25 mouse cellular contexts compared by ENCODE assay signal in genomic region chr3:84272293-84273015, GRCm38 (mm10). TPM values are rescaled to one million over a fixed set of nuclear protein-coding genes. Genes with fewer than 3 reads are reported as not detected.
DNase-seq lines count a peak whose midpoint lies in the region; ATAC-seq lines count a peak whose summit lies in the region.
"Had no signal": no experiment of that assay in that cellular context is flagged by ENCODE, and none has a peak within 500 bp of the region (broad histone marks: within the 10 kb centered on the region; RNA-seq: fewer than 3 reads in every experiment).

No protein-coding gene starts in this region.

- no peak overlapping the region for H3K4me3 ChIP-seq in hindbrain, embryonic 10.5 days
- H3K4me3 ChIP-seq in hindbrain, embryonic 12.5 days = no peak overlapping the region
- H3K4me3 ChIP-seq in kidney, embryonic 16.5 days (ENCODE audit: low read length) = no peak overlapping the region
- H3K4me3 ChIP-seq in liver, embryonic 16.5 days (ENCODE audit: low read depth, low read length) = no peak overlapping the region
- H3K4me3 ChIP-seq: forebrain, embryonic 13.5 days; layer of hippocampus, adult 2 months; left cerebral cortex, adult 2 months; limb, embryonic 12.5 days; liver, embryonic 15.5 days; lung, embryonic 15.5 days; midbrain, embryonic 12.5 days; myocyte; neural tube, embryonic 12.5 days had no signal

- no peak overlapping the region for H3K4me2 ChIP-seq in hindbrain, embryonic 12.5 days (replicated peaks)
- H3K4me2 ChIP-seq in kidney, embryonic 16.5 days (replicated peaks; ENCODE audit: low read depth, low read length) = no peak overlapping the region
- H3K4me2 ChIP-seq in liver, embryonic 16.5 days (ENCODE audit: low read depth, low read length) = peak overlapping the region; percentile 10; the same call in 1 of the 2 replicates
- H3K4me2 ChIP-seq: forebrain, embryonic 13.5 days; limb, embryonic 12.5 days; liver, embryonic 15.5 days; lung, embryonic 15.5 days; midbrain, embryonic 12.5 days had no signal

- peaks cover 60% of the 10 kb centered on the region for H3K4me1 ChIP-seq in hindbrain, embryonic 10.5 days (replicated peaks)
- peaks cover 35% of the 10 kb centered on the region for H3K4me1 ChIP-seq in hindbrain, embryonic 12.5 days
- peaks cover 37% of the 10 kb centered on the region for H3K4me1 ChIP-seq in kidney, embryonic 16.5 days (ENCODE audit: insufficient read depth, low read length)
- H3K4me1 ChIP-seq in liver, embryonic 16.5 days (ENCODE audit: control insufficient read depth, low read depth, low read length) = peaks cover 28% of the 10 kb centered on the region

- 0 out of 2 replicates have a peak, but pooled peaks cover 5% of the 10 kb centered on the region for H3K36me3 ChIP-seq in hindbrain, embryonic 10.5 days
- H3K36me3 ChIP-seq in hindbrain, embryonic 12.5 days = no peaks in the 10 kb centered on the region
- H3K36me3 ChIP-seq in kidney, embryonic 16.5 days (ENCODE audit: insufficient read depth, low read length) = no peaks in the 10 kb centered on the region
- H3K36me3 ChIP-seq in liver, embryonic 16.5 days (ENCODE audit: control insufficient read depth, insufficient read depth) = no peaks in the 10 kb centered on the region
- H3K36me3 ChIP-seq: limb, embryonic 12.5 days; liver, embryonic 15.5 days; lung, embryonic 15.5 days had no signal

- no peaks in the 10 kb centered on the region for H3K9me3 ChIP-seq in hindbrain, embryonic 10.5 days
- H3K9me3 ChIP-seq in hindbrain, embryonic 12.5 days (replicated peaks) = no peaks in the 10 kb centered on the region
- H3K9me3 ChIP-seq in kidney, embryonic 16.5 days (ENCODE audit: low read length) = no peaks in the 10 kb centered on the region
- no peaks in the 10 kb centered on the region for H3K9me3 ChIP-seq in liver, embryonic 16.5 days (replicated peaks; ENCODE audit: control insufficient read depth, low read length)
- H3K9me3 ChIP-seq: forebrain, embryonic 13.5 days; liver, embryonic 15.5 days; lung, embryonic 15.5 days; midbrain, embryonic 12.5 days; neural tube, embryonic 12.5 days had no signal

- 0 out of 2 replicates have a peak overlapping the region, but pooled peaks have one; percentile 50 for H3K27ac ChIP-seq in hindbrain, embryonic 10.5 days
- no peak overlapping the region for H3K27ac ChIP-seq in hindbrain, embryonic 12.5 days
- no peak overlapping the region for H3K27ac ChIP-seq in kidney, embryonic 16.5 days (ENCODE audit: low read length)
- H3K27ac ChIP-seq in liver, embryonic 16.5 days (ENCODE audit: low read length) = no peak overlapping the region
- H3K27ac ChIP-seq: forebrain, embryonic 13.5 days; layer of hippocampus, adult 2 months; left cerebral cortex, adult 2 months; limb, embryonic 12.5 days; lung, embryonic 15.5 days; midbrain, embryonic 12.5 days; neural tube, embryonic 12.5 days had no signal

- peaks cover 14% of the 10 kb centered on the region for H3K27me3 ChIP-seq in hindbrain, embryonic 10.5 days (ENCODE audit: insufficient read depth, poor library complexity, severe bottlenecking)
- H3K27me3 ChIP-seq in hindbrain, embryonic 12.5 days = no peaks in the 10 kb centered on the region
- H3K27me3 ChIP-seq in kidney, embryonic 16.5 days (ENCODE audit: insufficient read depth, low read length) = no peaks in the 10 kb centered on the region
- no peaks in the 10 kb centered on the region for H3K27me3 ChIP-seq in liver, embryonic 16.5 days (ENCODE audit: control insufficient read depth, insufficient read depth, low read depth, low read length)
- H3K27me3 ChIP-seq: forebrain, embryonic 13.5 days; midbrain, embryonic 12.5 days; neural tube, embryonic 12.5 days had no signal

- H3K9ac ChIP-seq in hindbrain, embryonic 12.5 days = no peak overlapping the region
- no peak overlapping the region for H3K9ac ChIP-seq in kidney, embryonic 16.5 days (replicated peaks; ENCODE audit: low read length)
- H3K9ac ChIP-seq in liver, embryonic 16.5 days (ENCODE audit: low read depth, low read length) = no peak overlapping the region
- H3K9ac ChIP-seq: forebrain, embryonic 13.5 days; limb, embryonic 12.5 days; liver, embryonic 15.5 days; lung, embryonic 15.5 days; midbrain, embryonic 12.5 days; neural tube, embryonic 12.5 days had no signal

- ATAC-seq in hindbrain, embryonic 12.5 days (ENCODE audit: low FRiP score) = no peak
- ATAC-seq in kidney, embryonic 16.5 days (ENCODE audit: low FRiP score, low TSS enrichment) = no peak
- no peak for ATAC-seq in liver, embryonic 16.5 days (ENCODE audit: low read depth)
- ATAC-seq: forebrain, embryonic 13.5 days; hindbrain, embryonic 16.5 days had no signal

- peak; percentile 38 for DNase-seq in hindbrain, embryonic 10.5 days (ENCODE audit: low spot score)
- DNase-seq in kidney, adult 8-10 months = peak; percentile 65 to 70
- no peak for DNase-seq in liver
- DNase-seq in yolk sac, embryonic 10.5 days (ENCODE audit: low spot score) = peak; percentile 74
- no peak for DNase-seq in cerebellum, postnatal 25 days
- DNase-seq: adrenal gland, adult 8-10 months; cerebellum, adult 8-10 months; cerebellum, postnatal 36 days; gastrocnemius, postnatal 10 days; right cerebral cortex, adult 18-20 months; thymus, adult 2 months; thymus, postnatal 36 days had no signal

- 46% methylated on average over 10 of the region's 10 CpGs for WGBS in hindbrain, embryonic 10.5 days
- 58% methylated on average over 10 of the region's 10 CpGs for WGBS in hindbrain, embryonic 12.5 days
- WGBS in kidney, embryonic 16.5 days = 73% methylated on average over 10 of the region's 10 CpGs
- WGBS in liver, embryonic 16.5 days (ENCODE audit: insufficient replicate concordance) = 68% methylated on average over 10 of the region's 10 CpGs

RNA-seq across cellular contexts. Expression of gene Trim2, which starts 34.2 kb away (rescaled TPM):
- 65.9 and 87.0 TPM in 2 replicates for polyA plus RNA-seq in hindbrain, embryonic 10.5 days (2016; fragmentation: Nextera tagmentation; extraction: Ambion mirVana)
- 121 and 125 TPM in 2 replicates for polyA plus RNA-seq in hindbrain, embryonic 12.5 days (2016; fragmentation: Nextera tagmentation; extraction: Ambion mirVana)
- 25.5 and 28.3 TPM in 2 replicates for polyA plus RNA-seq in kidney, embryonic 16.5 days (2015; fragmentation: Nextera tagmentation; extraction: Ambion mirVana)
- polyA plus RNA-seq in liver, embryonic 16.5 days (2015; fragmentation: Nextera tagmentation; extraction: Ambion mirVana) = 6.3 and 6.4 TPM in 2 replicates

Comparison
In these comparisons a context has a peak if more than half of its experiments do, and no peak if none do; other contexts are left out.
1. DNase-seq: peak in hindbrain, embryonic 10.5 days (single experiment), kidney, adult 8-10 months (2 of 2) and yolk sac, embryonic 10.5 days (single experiment); none in liver (single experiment) and cerebellum, postnatal 25 days (0 of 2).